Mouse (Mus musculus): ENCODE measurements around the gene BC029722.
A peak's percentile ranks its signal among the peaks of the same experiment; 100 is the strongest.

Gene BC029722

DNA sequence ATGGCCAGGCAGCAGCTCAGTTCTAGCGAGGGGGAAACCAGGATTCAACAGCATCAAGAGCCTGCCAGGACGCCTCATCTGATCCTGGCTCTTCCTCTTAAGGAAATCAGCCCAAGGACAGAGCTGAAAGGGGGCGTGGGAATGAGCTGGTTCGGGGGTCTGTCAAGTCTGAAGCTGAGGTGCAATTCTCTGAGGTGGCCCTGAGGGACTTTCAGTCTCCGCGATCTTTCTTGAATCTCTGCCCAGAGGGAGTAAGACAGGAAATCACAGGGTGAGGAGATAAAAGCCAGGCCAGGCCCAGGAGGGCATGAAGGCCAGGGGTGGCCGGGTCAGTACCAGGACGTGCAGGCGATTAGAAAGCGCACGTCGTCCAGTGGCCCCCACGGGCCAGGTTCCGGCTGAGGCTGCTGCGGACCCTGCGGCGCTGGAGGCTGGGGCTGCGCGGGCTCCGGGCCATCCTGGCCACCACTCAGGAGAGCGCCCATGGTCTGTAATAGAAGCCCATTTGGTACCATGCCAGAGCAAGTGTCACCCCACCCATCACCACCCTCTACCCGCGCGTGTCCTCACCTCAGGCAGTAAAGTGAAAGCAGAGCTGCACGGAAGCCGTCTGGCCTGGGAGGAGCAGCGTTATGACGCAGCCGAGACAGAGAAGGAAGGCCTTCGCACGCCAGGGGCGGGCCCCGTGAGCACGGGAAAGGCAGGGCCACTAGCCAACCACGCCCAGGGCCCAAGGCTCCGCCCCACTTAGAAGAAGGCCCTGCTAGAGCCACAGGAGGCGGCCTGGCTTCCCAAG lies 432 bp downstream of the BC029722 start:
- peak; percentile 90 for DNase-seq (ENCODE audit: low spot score)

DNA sequence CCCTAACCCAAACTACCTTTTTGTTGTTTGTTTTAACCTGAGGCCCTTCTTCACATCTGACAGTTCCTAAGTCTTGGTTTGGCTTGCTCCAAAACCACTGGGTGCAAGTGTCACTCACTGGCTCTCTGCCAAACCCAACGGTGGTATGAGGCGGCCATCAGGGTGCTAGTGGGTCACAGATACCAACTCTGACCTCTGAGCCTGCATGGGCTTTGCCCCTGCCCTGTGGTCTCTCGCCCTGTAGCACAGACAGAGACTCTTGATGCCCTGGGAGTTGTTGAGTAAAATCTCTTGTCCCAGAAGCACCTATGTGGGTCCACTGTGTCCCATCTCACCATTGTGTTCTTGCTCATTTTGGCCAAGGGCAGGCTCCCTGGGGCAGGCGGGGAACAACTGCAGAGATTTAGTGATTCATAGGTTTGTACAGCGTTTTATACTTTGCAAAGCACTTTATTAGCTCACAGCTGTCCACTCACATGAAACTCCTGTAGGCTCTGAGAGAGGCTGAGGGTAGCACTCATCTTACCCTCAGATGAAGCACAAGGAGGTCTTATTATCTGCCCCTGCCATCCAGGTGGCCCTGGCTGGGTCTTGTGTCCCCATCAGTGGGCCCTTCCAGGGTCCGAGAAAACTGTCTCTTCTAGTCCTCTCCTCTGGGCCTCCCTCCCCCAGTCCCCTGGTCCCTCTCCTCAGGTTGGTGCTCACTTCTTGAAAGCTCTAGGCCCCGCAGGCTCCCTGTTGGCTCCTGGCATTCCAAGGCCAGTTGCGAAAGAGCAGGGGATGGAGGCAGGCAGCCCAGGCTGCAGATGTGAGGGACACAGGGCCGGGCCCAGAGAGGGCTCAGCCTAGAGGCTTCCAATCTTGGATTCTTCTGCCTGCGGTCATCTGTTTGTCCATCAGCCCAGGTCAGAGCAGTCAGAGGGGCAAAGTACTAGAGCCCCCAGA lies 1.7 kb downstream of the BC029722 start:
- no peak for DNase-seq (ENCODE audit: low spot score)

GRCm38 (mm10) chr2:155816179-155816578 lies 3.0 kb downstream of the BC029722 start:
- DNase-seq (ENCODE audit: low spot score): no peak

DNA sequence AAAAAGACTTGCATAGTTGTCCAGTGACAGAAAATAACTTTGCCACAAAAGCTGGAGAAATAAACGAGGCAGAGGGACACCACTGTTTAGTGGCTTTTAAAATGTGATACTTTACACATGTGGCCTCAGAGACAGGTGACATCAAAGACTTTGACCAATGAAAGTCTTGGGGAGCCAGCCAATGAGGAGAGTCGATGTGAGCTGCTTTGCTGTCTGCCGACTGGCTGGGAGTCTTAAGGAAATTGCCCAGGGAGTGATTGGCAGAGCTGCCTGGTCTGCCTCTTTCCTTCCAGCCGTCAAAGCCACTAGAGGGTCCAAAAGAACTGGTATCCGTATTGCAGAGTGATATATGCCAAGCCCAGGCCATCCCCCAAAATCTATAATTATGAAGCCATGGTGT lies 4.4 kb downstream of the BC029722 start:
- DNase-seq (ENCODE audit: low spot score): no peak

- no peak for DNase-seq (ENCODE audit: low spot score)
These were observed 6.6 kb downstream of the BC029722 start for GRCm38 (mm10) chr2:155812637-155813036.

DNA sequence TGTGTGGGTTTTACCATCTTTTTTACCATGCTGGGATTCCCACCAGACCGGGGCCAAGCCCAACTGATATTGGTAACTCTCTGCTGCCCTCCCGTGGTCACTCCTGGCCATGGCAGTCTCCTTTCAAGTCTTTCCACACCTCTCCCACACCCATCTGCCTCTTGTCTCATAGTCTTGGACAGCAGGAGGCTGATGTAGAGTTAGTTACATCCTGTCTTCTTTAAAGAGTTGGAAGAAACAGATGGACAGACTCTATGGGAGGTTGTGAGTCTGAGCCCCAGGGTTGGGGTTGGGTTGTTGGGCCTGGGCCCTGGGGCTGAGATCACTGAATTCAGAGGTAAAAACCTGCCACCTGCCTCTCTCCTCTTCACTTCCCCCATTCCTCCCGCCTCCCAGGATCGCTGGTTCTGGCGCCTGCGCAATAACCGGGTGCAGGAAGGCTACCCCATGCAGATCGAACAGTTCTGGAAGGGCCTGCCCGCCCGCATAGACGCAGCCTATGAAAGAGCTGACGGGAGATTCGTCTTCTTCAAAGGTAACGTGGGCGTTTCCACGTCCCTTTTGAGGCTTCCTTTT lies 7.3 kb downstream of the BC029722 start:
- peak; percentile 80 for DNase-seq (ENCODE audit: low spot score)

GRCm38 (mm10) chr2:155809620-155810019 lies 9.6 kb downstream of the BC029722 start:
- DNase-seq (ENCODE audit: low spot score): no peak

GRCm38 (mm10) chr2:155807408-155807807 lies 11.8 kb downstream of the BC029722 start:
- no peak for DNase-seq (ENCODE audit: low spot score)

GRCm38 (mm10) chr2:155806548-155806947 lies 12.7 kb downstream of the BC029722 start:
- DNase-seq (ENCODE audit: low spot score): no peak

GRCm38 (mm10) chr2:155805925-155806255 lies 13.3 kb downstream of the BC029722 start:
- no peak for DNase-seq (ENCODE audit: low spot score)

DNA sequence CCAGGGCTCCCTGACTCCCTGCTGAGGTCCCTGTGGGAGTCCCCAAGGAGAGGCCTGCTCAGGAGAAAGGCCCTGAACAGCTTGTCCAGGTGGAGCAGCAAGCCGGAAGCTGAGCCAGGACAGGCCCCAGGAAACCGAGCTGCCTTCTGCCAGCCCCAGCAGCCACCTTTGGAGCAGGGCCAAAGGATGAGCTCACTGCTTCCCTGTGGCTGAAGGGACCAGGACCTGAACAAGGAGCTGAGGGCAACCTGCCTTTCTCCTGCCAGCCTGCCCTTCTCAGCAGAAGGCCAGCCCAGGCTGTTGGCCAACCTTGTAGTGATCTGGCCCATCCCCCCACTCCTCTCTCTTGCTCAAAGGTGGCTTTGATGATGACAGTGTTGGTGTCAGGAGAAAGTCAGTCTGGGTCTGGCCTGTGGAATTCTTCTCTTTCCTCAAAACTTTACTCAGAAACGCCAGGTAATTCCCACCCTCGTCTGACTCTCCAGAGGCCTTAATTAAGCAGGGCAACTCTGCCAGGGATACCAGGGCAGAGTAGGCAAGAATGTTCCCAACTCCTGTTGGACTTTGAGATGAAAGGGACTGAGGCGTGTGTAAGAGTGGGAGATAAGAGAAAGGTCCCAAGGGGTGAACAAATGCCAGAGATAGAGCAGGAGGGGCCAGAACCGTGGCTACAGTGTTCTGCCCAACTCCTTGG lies 13.8 kb downstream of the BC029722 start:
- DNase-seq (ENCODE audit: low spot score): no peak

- DNase-seq (ENCODE audit: low spot score): no peak
These were observed 15.2 kb downstream of the BC029722 start for GRCm38 (mm10) chr2:155804053-155804452.

DNA sequence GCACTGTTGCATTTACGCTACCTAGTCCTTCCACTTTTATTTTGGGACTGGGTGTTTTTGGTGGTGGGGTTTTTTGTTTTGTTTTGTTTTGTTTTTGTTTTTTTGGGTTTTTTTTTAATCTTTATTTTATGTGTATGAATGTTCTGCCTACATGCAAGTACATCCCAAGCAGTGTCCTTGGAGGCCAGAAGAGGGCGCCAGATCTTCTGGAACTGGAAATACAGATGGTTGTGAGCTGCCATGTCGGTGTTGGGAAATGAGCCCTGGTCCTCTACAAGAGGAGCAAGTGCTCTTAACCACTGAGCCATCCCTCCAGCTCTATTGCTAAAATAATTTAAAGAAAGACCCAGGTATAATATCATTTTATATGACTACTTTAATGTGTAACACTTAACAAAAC lies 16.5 kb downstream of the BC029722 start:
- no peak for DNase-seq (ENCODE audit: low spot score)

DNA sequence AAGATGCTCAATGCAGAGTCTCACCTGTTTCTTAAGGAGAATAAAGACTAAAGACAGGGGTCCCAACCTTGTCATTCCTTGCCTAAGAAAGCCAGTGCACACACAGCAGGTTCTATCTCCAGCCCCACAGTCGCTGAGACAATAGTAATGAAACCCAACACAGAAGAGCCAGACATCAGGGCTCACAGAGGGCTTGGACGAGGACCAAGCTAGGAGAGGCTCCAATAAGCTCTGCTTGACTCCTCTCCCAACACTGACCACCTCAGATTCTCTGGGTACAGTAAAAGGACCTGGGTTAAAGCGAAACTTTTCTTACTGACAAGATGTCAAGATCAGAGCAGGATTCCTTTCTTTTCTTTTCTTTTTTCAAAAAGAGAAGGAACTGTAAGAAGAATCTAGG lies 20.6 kb downstream of the BC029722 start:
- no peak for DNase-seq (ENCODE audit: low spot score)

GRCm38 (mm10) chr2:155794674-155795445 lies 24.4 kb downstream of the BC029722 start:
- DNase-seq (ENCODE audit: low spot score): no peak

DNA sequence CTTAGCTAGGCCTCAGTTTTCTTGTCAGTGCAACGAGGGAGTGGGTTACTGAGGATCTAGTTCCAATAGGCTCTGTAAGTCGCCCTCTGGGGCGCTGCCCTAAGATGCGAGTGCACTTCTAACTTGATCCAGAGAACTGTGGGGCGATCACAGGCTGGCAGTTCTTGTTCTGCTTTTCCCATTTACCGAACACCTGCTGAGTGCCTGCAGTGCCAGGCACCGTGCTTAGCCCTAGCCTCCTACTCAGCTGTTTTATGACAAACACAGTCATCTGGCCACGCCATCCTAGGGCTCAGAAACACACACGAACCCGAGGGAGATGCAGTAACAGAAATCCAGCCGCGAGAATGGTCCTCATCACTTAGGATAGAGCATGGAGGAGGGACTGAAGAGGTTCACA lies 26.3 kb downstream of the BC029722 start:
- no peak for DNase-seq (ENCODE audit: low spot score)

GRCm38 (mm10) chr2:155787949-155788931 lies 31.0 kb downstream of the BC029722 start:
- no peak for DNase-seq (ENCODE audit: low spot score)

DNA sequence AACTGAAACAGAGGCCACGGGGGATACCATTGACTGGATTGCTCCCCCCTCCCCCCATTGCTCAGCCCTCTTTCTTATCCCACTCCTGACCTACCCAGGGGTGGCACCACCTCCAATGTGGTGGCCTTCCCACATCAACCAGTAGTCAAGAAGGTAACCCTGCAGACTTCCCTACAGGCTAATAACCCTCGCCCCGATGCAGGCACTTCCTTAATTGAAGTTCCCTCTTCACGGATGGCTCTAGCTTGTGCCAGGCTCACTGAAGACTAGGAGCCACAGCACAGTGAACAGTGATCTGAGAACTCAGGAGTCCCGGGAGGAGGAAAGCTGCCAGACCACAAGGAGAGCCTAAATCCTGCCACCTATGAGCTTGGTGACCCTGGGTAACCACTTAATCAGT lies 32.3 kb downstream of the BC029722 start:
- DNase-seq (ENCODE audit: low spot score): no peak

GRCm38 (mm10) chr2:155784534-155784933 lies 34.7 kb downstream of the BC029722 start:
- no peak for DNase-seq (ENCODE audit: low spot score)

- DNase-seq (ENCODE audit: low spot score): no peak
These were observed 39.7 kb downstream of the BC029722 start for GRCm38 (mm10) chr2:155779506-155779905.

Data from ovary, postnatal 14 days (tissue).